Mouse (Mus musculus) brain, embryonic 14.5 days (tissue): Measurements from ENCODE around the gene Cdca3.

ENCODE experiments used
- CTCF ChIP-seq: fragments of 200-500 bp; IDR thresholded peaks from 2 replicates; pipeline ENCODE4 v1.5.1; 2012; ENCODE audit warnings: inconsistent platforms, mild to moderate bottlenecking, moderate library complexity, borderline replicate concordance; ENCODE audit not compliant: insufficient read depth, insufficient read length; ENCODE audit errors: extremely low read depth
- POLR2A ChIP-seq: fragments of 200-500 bp; IDR thresholded peaks from 2 replicates; pipeline ENCODE4 v1.6.1; 2012; ENCODE audit warnings: mild to moderate bottlenecking, inconsistent platforms, borderline replicate concordance; ENCODE audit not compliant: poor library complexity, insufficient read depth, insufficient read length, severe bottlenecking; ENCODE audit errors: extremely low read depth

DNA sequence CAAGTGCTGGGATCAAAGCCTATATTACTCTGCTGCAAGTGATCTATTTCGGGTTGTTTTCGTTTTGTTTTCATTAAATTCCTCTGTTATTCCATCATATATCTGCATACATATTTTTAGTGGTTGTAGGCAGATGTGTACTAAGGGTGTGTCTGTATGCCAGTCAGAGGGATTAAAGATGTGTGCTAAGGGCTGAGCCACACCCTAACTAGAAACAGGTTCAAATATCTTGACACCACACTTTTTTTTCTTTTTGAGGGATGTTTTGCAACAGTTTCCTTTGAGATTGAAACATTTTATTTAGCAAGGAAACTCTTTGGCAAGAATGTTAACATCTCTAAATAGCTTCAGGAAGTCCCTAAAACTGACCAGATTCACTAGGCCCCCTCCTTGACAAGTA lies 33.1 kb upstream of the Cdca3 start:
- TF ChIP-seq CTCF = no peak
- TF ChIP-seq POLR2A = no peak
